Mouse (Mus musculus) kidney, adult 11 months (tissue): Measurements from ENCODE around the gene Kcnk2.

ENCODE experiments used
- DNase-seq: peaks from one replicate; pipeline ENCODE4 v3.0.0; 2022

Gene Kcnk2

GRCm38 (mm10) chr1:189214477-189214876 is 187.6 kb downstream of the Kcnk2 start:
- DNase-seq = no peak

DNA sequence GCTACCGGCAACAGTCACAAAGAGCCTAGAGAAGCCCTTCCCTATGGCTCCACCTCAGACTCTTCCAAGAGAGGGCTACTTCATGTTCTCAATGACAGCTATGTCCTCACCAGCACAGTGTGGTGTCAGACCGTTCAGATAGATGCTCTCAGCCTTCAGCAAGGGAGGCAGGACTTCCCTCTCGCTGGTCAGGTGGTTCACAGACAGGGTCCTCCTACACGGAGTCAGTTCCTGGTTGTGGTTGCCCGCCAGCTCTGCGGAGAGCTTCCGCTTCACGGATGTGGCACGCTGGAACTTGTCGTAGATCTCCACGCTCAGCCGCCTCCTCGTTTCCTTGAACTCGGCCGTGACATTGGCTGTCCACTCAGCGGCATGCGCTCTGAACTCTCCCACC is 192.4 kb downstream of the Kcnk2 start:
- no peak for DNase-seq

GRCm38 (mm10) chr1:189209029-189209714 is 192.9 kb downstream of the Kcnk2 start:
- DNase-seq = no peak

DNA sequence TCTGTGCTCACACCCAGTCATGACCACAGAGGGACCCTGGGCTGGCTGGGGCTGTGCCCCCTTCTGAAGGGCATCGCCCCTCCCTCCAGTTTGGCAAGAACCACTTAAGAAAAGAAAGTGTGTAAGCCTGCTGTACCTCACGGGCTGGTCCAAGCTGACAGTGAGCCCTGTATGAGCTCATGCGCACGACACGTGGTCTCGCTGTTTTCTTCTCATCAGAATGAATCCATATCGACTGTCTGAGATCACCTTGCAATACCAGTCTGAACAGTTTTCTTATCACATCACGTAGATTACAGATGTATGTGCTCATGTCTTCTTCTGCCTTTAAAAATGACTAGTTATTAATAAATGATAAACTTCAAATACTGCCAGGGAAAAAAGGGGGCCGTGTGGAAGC is 193.5 kb downstream of the Kcnk2 start:
- no peak for DNase-seq

- no peak for DNase-seq
Observed at GRCm38 (mm10) chr1:189195758-189196157, 206.3 kb downstream of the Kcnk2 start.

DNA sequence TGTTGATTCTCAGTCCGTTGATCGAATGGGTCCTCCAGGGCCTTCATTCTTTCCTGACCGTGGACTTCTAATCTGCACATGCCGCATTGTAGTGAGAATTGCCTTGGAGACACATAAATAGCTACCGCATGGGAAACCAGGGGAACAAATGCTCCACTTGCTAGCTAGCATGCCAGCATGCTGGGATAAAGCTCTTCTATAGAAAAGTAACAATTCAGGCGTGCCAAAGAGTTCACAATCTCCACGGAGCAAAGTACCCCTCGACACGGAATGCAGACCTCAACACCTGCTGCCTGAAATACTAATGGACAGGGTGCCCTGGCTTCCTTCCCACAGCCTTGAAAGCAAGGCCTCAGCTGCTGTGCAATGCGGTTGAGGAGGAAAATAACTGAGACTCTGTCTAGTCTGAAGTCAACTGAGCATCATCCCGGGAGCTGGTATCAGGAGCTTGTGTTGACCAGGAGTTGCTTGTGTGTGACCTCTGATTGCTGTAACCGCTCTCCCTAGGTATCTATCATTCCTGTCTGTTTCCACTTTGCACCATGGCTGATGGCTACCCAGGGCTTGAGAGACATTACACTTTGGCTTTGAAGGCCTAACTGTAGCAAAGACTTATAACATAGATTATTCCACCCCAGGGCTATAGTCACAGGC is 214.2 kb downstream of the Kcnk2 start:
- DNase-seq = no peak

GRCm38 (mm10) chr1:189185206-189185750 is 216.8 kb downstream of the Kcnk2 start:
- no peak for DNase-seq

- no peak for DNase-seq
Observed at GRCm38 (mm10) chr1:189177746-189178145, 224.3 kb downstream of the Kcnk2 start.

GRCm38 (mm10) chr1:189173479-189173878 is 228.6 kb downstream of the Kcnk2 start:
- no peak for DNase-seq

DNA sequence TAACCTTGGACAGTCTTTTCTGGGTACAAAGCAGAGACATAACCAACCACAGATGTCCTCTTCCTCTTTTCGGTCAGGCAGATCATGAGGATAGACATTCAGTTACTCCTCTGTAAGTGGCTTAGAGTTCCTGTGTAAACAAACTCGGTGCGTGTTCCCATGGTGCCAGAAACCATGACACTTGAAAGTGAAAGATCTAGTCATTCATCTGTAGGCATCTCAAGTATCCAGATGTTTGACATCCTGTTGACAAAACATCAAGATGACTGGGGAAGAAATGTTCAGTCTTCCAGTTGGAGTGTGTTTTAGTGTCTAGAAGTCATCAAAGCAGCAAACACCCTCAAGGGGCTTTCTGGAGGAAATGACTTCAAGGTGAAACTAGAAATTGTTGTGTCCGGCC is 230.9 kb downstream of the Kcnk2 start:
- no peak for DNase-seq

DNA sequence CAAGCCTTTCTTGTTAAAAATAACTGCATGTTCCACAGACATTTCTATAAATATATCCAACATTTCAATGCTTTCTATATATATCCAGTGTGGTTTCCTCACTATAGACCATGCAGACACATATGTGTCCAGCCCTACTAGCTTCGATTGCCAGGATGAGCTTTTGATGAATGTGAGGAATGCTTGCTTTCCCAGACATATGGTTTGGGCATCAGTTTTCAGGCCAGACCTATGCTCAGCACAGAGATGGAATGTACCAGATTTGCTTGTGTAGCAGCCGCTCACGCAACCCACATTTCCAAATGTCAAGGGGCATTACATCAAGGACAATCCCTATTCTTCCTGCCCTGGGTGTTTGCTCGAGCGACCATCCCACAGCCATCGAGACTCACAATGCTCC is 236.3 kb downstream of the Kcnk2 start:
- DNase-seq = no peak

DNA sequence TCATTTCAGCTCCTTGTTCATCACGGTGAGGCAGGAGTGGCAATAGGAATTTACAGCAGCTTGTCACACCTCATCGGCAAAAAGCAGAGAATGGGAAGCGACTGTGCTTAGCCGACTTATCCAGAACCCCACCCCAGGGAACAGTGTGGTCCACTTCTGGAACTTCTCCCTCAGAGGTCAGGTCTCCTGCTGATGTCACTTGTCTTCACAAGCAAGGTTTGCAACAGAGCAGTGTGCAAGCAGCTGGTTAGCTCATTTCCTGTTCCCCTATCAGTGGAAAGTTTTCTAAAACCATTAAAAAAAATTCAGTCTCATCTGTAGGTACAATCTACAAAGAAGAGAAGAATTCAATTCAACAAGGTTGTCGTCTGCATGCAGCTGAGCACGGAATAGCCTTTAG is 236.9 kb downstream of the Kcnk2 start:
- no peak for DNase-seq

GRCm38 (mm10) chr1:189164721-189165120 is 237.4 kb downstream of the Kcnk2 start:
- no peak for DNase-seq

DNA sequence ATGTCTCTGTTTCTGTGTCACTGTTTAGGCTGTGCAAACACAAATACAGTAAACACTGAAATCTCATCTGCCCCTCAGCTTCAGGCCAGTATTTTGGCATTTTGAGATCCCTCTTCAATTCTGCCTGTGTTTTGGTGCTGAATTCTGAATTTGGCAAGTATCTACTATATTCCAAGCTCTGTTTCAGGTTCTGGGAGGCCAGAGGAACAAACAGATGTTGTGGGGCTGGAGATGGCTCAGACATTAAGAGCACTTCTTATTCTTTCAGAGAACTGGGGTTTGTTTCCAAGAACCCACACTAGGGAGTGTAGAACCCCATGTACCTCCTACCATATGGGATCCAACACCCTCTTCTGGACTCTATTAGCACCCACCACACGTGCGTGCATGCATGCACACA is 237.8 kb downstream of the Kcnk2 start:
- no peak for DNase-seq
